Mouse (Mus musculus): ENCODE results near the gene Ppp2r5d. TPM values are rescaled to one million over a fixed set of nuclear protein-coding genes. Genes with fewer than 3 reads are reported as not detected.
A peak's percentile ranks its signal among the peaks of the same experiment; 100 is the strongest.

Ppp2r5d gene
- polyA plus RNA-seq, 1 experiment from 2014 or later = 51.0 TPM

- no peak overlapping the region for H3K9ac ChIP-seq (ENCODE audit: low read depth, low read length)
- ATAC-seq (replicated peaks; ENCODE audit: low FRiP score, low read depth) = no peak
- H3K27me3 ChIP-seq (ENCODE audit: insufficient read depth, low read length) = no peaks in the 10 kb centered on the region
- WGBS = 78% methylated on average over 12 of the region's 12 CpGs
- no peak overlapping the region for H3K4me2 ChIP-seq (ENCODE audit: low read length)
- no peak for TF ChIP-seq CTCF (IDR thresholded peaks at IDR 0.05; ENCODE audit: low read depth)
- H3K9me3 ChIP-seq (replicated peaks; ENCODE audit: low read length) = no peaks in the 10 kb centered on the region
- H3K27ac ChIP-seq = no peak overlapping the region
- no peak overlapping the region for H3K4me3 ChIP-seq (replicated peaks; ENCODE audit: low read depth, low read length)
- no peak for DNase-seq (ENCODE audit: low spot score)
- H3K4me1 ChIP-seq (replicated peaks; ENCODE audit: insufficient read depth, low read length) = peaks cover 12% of the 10 kb centered on the region; the same call in 1 of the 2 replicates
- H3K36me3 ChIP-seq (ENCODE audit: insufficient read depth, low read length) = peaks cover 2% of the 10 kb centered on the region; the same call in 1 of the 2 replicates
Observed at GRCm38 (mm10) chr17:46702100-46702499, 2.8 kb downstream of the Ppp2r5d start.

DNA sequence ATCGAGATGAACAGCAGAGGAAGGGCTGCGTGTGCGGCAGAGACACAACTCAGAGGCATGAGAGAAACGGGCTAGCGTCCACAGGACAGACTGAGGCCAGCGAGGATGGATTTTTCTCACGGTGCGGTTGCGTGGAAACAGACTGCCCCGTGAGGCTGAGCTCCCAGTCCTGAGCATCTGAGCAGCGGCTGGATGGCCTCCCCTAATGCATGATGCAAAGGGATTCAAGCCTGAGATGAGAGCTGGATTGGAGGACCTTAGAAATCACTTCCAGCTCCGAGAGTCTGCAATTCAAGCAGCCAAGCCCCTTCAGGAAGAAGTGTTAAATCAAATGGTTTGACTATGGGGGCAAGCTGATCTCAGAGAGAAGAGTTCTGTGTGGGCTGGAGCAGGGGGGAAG, 3.4 kb downstream of the Ppp2r5d start:
- Histone ChIP-seq H3K4me3 (replicated peaks; ENCODE audit: low read depth, low read length) (no peak overlapping the region), H3K4me1 (replicated peaks; ENCODE audit: insufficient read depth, low read length) (peaks cover 12% of the 10 kb centered on the region; the same call in 1 of the 2 replicates), H3K27ac (no peak overlapping the region), H3K9me3 (replicated peaks; ENCODE audit: low read length) (no peaks in the 10 kb centered on the region), H3K27me3 (ENCODE audit: insufficient read depth, low read length) (no peaks in the 10 kb centered on the region), H3K9ac (ENCODE audit: low read depth, low read length) (no peak overlapping the region), H3K36me3 (ENCODE audit: insufficient read depth, low read length) (peaks cover 2% of the 10 kb centered on the region; the same call in 1 of the 2 replicates), H3K4me2 (ENCODE audit: low read length) (peak overlapping the region; percentile 0; the same call in 1 of the 2 replicates)
- 69% methylated on average over 12 of the region's 12 CpGs for WGBS
- ATAC-seq (replicated peaks; ENCODE audit: low FRiP score, low read depth) (no peak), DNase-seq (ENCODE audit: low spot score) (no peak)
- TF ChIP-seq CTCF (IDR thresholded peaks at IDR 0.05; ENCODE audit: low read depth) = no peak

DNA sequence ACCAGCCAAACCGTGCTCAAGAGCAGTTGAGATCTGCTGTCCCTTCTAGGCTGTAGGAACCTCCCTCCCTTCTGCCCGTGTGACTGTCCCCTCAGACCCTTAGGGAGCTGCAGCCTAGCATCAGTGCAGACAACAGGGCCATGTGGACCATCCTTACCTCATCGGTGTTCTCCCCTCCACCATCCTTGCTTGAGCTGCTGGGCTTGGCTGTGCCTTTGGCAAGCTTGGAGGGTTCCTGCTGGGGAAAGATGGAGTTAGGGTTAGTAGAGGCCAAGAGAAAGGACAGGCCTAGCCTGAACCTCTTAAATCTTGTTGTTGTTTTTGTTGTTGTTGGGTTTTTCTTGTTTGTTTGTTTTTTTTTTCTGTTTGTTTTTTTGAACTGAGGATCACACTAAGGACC, 5.0 kb downstream of the Ppp2r5d start:
- Histone ChIP-seq H3K9me3 (replicated peaks; ENCODE audit: low read length) (no peaks in the 10 kb centered on the region), H3K4me3 (replicated peaks; ENCODE audit: low read depth, low read length) (no peak overlapping the region), H3K4me2 (ENCODE audit: low read length) (no peak overlapping the region), H3K27ac (no peak overlapping the region), H3K9ac (ENCODE audit: low read depth, low read length) (no peak overlapping the region), H3K36me3 (ENCODE audit: insufficient read depth, low read length) (peaks cover 2% of the 10 kb centered on the region; the same call in 1 of the 2 replicates), H3K27me3 (ENCODE audit: insufficient read depth, low read length) (no peaks in the 10 kb centered on the region), H3K4me1 (replicated peaks; ENCODE audit: insufficient read depth, low read length) (peaks cover 12% of the 10 kb centered on the region; the same call in 1 of the 2 replicates)
- 81% methylated on average over 3 of the region's 3 CpGs for WGBS
- ATAC-seq (replicated peaks; ENCODE audit: low FRiP score, low read depth) (no peak), DNase-seq (ENCODE audit: low spot score) (no peak)
- no peak for TF ChIP-seq CTCF (IDR thresholded peaks at IDR 0.05; ENCODE audit: low read depth)

DNA sequence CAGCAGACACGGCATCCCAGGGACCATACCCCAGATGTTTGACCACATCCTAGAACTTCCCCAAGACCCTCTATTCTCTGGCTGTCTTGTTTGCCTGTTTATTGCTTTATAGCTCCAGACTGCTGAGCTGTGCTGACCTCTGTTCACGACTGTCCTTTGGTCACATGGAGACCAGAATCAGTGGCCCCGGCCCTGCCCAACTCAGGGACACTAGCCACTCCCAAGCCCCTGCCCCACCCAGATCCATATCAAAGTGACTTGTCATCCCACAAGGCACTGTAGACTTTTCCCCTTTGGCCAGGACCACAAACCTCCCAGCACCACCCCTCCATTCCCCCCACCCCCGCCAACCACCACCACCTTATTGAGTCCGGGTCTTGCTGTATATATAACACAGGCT, 5.7 kb downstream of the Ppp2r5d start:
- Histone ChIP-seq H3K4me1 (replicated peaks; ENCODE audit: insufficient read depth, low read length) (peaks cover 12% of the 10 kb centered on the region; the same call in 1 of the 2 replicates), H3K4me2 (ENCODE audit: low read length) (no peak overlapping the region), H3K4me3 (replicated peaks; ENCODE audit: low read depth, low read length) (no peak overlapping the region), H3K27ac (no peak overlapping the region), H3K9ac (ENCODE audit: low read depth, low read length) (no peak overlapping the region), H3K9me3 (replicated peaks; ENCODE audit: low read length) (no peaks in the 10 kb centered on the region), H3K27me3 (ENCODE audit: insufficient read depth, low read length) (no peaks in the 10 kb centered on the region), H3K36me3 (ENCODE audit: insufficient read depth, low read length) (peaks cover 2% of the 10 kb centered on the region; the same call in 1 of the 2 replicates)
- 56% methylated on average over 5 of the region's 5 CpGs for WGBS
- no peak for TF ChIP-seq CTCF (IDR thresholded peaks at IDR 0.05; ENCODE audit: low read depth)
- no peak for ATAC-seq (replicated peaks; ENCODE audit: low FRiP score, low read depth)
- no peak for DNase-seq (ENCODE audit: low spot score)

DNA sequence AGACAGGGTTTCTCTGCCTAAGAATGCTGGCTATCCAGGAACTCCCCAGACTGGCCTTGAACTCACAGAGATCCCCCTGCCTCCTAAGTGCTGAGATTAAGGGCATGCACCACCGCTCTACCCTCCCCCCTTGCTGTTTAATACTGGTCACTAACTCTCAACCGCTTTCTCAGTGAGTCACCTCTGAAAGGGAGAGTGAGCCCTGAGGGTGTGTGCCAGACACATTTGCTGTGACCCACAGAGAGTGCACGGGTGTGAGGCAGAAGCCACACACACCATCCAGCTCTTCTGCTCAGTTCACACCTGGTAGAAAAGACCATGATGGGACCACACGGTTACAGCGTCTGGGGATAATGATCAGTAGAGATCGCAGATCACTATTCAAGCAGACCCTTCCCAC, 6.4 kb downstream of the Ppp2r5d start:
- no peak for TF ChIP-seq CTCF (IDR thresholded peaks at IDR 0.05; ENCODE audit: low read depth)
- no peak for ATAC-seq (replicated peaks; ENCODE audit: low FRiP score, low read depth)
- Histone ChIP-seq H3K36me3 (ENCODE audit: insufficient read depth, low read length) (peaks cover 2% of the 10 kb centered on the region; the same call in 1 of the 2 replicates), H3K27ac (no peak overlapping the region), H3K9me3 (replicated peaks; ENCODE audit: low read length) (no peaks in the 10 kb centered on the region), H3K27me3 (ENCODE audit: insufficient read depth, low read length) (no peaks in the 10 kb centered on the region), H3K4me3 (replicated peaks; ENCODE audit: low read depth, low read length) (no peak overlapping the region), H3K4me2 (ENCODE audit: low read length) (no peak overlapping the region), H3K9ac (ENCODE audit: low read depth, low read length) (no peak overlapping the region), H3K4me1 (replicated peaks; ENCODE audit: insufficient read depth, low read length) (peaks cover 10% of the 10 kb centered on the region; the same call in 1 of the 2 replicates)
- no peak for DNase-seq (ENCODE audit: low spot score)
- 80% methylated on average over 6 of the region's 6 CpGs for WGBS

DNA sequence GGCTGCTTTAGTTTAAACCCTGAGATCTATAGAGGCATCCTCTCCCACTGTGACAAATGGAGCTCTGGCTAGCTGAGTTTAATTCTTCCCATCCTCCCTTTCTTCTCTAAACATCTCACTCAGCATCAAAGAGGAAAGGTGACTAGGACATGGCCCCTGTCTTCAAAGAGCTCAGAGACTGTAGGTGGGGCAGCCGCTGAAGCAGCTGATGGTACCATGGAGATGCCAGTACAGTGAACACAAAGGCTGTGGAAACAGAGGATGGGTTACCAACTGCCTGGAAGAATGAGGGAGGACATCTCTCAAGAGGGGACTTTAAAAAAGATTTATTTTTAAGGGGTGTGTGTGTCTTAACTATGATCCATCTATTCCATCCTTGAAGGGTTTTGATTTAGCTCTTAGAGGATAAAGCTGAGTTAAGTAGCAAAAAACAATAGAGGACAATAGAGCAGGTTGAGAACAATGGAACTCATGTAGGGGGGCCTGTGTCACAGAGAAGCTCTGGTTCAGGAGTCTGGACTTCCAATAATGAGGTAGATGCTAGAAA, 10.3 kb downstream of the Ppp2r5d start:
- Histone ChIP-seq H3K4me2 (ENCODE audit: low read length) (no peak overlapping the region), H3K9me3 (replicated peaks; ENCODE audit: low read length) (no peaks in the 10 kb centered on the region), H3K27me3 (ENCODE audit: insufficient read depth, low read length) (no peaks in the 10 kb centered on the region), H3K27ac (no peak overlapping the region), H3K36me3 (ENCODE audit: insufficient read depth, low read length) (peaks cover 2% of the 10 kb centered on the region; the same call in 1 of the 2 replicates), H3K4me1 (replicated peaks; ENCODE audit: insufficient read depth, low read length) (no peaks in the 10 kb centered on the region), H3K4me3 (replicated peaks; ENCODE audit: low read depth, low read length) (no peak overlapping the region), H3K9ac (ENCODE audit: low read depth, low read length) (no peak overlapping the region)
- ATAC-seq (replicated peaks; ENCODE audit: low FRiP score, low read depth) (no peak), DNase-seq (ENCODE audit: low spot score) (no peak)
- no peak for TF ChIP-seq CTCF (IDR thresholded peaks at IDR 0.05; ENCODE audit: low read depth)
- WGBS = 50% methylated on average over 1 of the region's 1 CpGs

DNA sequence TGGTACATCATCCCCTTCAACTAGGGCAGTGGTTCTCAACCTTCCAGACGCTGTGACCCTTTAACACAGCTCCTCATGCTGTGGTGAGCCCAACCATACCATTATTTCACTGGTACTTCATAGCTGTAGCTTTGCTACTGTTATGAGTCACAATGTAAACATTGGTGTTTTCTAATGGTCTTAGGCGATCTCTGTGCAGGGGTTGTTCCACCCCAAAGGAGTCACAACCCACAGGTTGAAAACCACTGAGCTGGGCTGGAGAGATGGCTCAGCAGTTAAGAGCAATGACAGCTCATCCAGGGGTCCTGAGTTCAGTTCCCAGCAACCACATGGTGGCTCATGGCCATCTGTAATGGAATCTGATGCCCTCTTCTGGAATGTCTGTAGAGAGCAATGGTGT, 13.5 kb downstream of the Ppp2r5d start:
- Histone ChIP-seq H3K4me1 (replicated peaks; ENCODE audit: insufficient read depth, low read length) (no peaks in the 10 kb centered on the region), H3K27me3 (ENCODE audit: insufficient read depth, low read length) (no peaks in the 10 kb centered on the region), H3K27ac (no peak overlapping the region), H3K4me2 (ENCODE audit: low read length) (no peak overlapping the region), H3K36me3 (ENCODE audit: insufficient read depth, low read length) (peaks cover 13% of the 10 kb centered on the region), H3K4me3 (replicated peaks; ENCODE audit: low read depth, low read length) (no peak overlapping the region), H3K9me3 (replicated peaks; ENCODE audit: low read length) (no peaks in the 10 kb centered on the region), H3K9ac (ENCODE audit: low read depth, low read length) (no peak overlapping the region)
- WGBS = 89% methylated on average over 2 of the region's 2 CpGs
- ATAC-seq (replicated peaks; ENCODE audit: low FRiP score, low read depth) = no peak
- TF ChIP-seq CTCF (IDR thresholded peaks at IDR 0.05; ENCODE audit: low read depth) = no peak
- DNase-seq (ENCODE audit: low spot score) = no peak

All from kidney, postnatal 0 days (tissue).